Mouse (Mus musculus) kidney, adult 9 months (tissue): ENCODE measurements around the gene Susd1.

Source experiments
- DNase-seq: peaks from one replicate; pipeline ENCODE4 v3.0.0; 2022

Susd1 gene

DNA sequence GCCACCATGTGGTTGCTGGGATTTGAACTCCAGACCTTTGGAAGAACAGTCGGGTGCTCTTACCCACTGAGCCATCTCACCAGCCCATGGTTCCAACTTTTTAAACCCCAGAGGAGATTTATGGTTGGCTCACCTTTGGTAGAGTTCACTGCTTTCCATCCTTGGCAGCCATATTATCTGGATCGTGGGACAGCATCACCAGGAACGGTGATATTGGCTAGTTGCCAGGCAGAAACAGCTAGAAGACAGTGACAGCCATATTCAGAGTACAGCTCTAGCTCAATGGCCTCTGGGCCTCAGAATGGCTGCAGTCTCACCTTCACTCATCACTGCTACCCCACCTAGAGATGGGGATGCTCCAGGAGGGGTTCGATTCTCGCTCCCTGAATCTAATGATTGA is 159.3 kb downstream of the Susd1 start:
- DNase-seq: no peak

DNA sequence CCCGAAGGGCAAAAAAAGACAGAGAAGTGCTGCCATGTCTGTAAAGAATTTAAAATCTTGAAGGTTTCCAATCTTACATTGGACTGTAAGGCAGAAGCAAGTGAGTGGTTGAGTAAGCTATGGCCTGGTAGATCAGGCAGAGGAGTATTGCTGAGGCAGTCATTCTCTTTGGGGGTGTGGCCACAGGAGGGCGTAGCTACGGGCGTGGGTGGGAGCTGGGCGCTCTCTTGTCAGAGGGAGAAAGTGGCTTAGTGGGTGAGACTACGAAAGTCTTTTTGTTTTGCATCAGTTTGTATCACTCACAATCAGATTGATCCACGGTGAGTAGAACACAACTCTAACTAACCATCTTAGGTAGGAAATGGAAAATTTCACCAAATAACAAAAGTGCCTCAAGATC is 160.0 kb downstream of the Susd1 start:
- no peak for DNase-seq

DNA sequence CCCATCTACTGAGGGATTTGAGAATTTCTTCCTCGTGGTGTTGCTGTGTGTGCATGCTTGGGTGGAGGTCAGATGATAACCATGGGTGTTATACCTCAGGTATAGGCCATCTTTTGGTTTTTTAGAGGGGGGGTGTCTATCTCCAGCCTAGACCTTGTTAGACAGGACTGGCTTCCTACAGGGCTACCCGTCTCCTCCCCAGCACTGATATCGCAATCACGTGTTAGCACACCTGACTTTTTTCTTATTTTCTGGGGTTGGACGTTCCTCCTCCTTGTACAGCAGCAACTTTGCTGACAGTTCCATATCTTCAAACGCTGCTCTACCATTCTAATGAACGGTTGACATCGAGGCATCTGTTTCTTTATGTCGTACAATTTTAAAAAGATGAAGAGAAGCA is 160.5 kb downstream of the Susd1 start:
- DNase-seq: no peak

DNA sequence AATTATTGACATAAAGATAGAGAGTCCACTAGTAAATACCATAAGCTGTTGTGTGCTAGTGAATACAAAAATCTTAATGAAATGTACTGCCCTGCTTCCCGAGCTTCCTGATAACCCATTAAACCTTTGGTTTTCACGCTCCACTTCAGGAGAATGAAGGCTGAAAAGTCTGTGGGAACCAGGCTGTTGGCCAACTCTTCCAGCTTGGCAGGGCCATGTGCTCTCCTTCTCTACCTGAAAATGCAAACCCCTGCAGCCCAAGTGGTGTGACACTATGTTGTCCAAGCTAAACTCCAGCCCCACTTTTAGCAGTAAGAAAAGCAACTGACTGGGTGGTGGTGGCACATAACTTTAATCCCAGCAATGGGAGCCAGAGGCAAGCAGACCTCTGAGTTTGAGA is 162.5 kb downstream of the Susd1 start:
- no peak for DNase-seq

DNA sequence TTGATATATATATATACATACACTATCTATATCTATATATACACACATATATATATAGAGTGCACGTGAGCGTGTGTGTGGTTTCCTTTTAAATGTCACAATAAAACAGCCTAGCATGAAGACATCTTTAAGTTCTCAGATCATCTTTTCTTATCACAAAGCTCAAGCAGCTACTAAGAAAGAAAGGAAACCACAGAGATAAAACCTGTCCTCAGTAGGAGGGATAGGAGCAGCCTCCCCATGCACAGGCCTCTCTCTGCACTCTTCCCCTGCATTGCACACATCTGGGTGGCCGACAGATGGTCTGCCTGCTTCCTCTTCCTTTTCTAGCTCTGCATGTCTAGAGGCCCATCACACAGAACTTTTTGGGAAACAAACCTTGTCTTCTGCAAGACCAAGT is 162.9 kb downstream of the Susd1 start:
- no peak for DNase-seq

DNA sequence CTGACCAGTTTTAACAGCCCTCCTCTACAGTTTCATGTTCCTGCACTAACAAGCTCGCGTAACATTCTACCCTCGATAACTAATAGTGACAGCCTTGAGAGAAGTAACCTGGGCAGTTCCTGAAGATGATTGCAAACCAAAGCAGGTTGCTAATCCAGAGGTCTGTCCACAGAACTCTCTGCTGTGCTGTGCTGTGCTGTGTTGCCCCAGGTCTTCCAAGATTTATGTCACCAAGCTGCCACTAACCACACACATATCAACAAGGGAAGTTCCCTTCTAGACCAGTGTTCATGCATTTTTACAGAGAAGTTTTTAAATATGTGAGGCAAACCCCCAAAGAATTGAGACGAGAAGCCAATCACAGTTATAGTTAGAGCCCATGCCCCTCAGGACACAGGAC is 164.3 kb downstream of the Susd1 start:
- DNase-seq: no peak

DNA sequence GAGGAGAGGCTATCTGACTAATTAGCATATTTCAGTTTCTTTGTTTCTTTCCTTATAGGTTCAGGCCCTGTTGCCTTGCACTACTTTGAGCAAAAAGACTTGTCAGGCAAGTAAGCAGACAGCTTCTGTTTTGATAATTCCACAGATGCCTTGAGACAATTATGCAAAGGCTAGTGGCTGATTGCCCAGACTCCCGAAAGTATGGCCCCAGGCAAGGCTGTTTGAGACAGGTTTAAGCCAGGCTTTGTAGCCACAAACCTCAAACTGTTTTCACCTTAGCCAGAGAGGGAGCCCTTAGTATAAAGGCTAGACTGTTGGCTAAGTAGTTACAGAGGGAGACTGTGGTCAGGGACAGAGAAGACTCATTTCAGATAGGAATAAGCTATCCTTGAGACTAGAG is 165.1 kb downstream of the Susd1 start:
- DNase-seq: peak; percentile 75

DNA sequence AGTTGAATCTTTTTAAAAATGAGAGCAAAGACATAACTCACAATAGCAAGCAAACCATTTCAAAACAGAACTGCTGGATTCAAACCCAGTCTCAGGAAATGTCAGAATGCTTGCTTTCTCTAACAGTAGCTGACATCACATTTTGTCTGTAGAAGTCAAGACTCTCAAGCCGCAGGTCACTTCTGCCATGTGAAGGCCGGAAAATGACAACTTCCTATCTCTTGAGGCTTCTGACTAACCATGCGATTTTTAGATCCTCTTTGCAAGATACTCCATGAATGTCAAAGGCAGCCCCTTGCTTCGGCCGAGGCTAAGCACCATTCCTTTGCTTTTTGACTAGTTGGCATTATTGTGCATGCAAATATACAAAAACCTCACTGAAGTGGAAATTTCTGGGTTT is 172.8 kb downstream of the Susd1 start:
- DNase-seq: no peak

DNA sequence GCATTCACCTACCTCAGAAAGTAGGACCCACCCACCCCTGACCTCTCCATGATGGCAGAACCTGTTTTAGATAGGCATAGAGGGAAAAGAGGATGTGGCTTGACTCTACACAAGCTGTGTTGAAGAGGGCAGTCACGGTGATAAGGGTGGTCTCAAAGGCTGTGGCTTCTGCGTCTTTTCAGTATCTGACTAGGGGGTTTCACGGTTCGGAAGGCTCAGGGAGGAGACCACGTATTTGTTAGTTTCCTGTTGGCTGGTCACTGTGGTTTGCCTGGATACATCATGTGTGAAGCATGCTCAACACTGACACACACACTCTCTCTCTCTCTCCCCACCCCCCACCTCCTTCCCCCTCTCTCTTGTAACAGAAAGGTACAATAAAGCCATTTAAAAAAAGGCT is 173.3 kb downstream of the Susd1 start:
- DNase-seq: no peak
